Comparison of ENCODE assay signal across 9 mouse cellular contexts in the genomic region with DNA sequence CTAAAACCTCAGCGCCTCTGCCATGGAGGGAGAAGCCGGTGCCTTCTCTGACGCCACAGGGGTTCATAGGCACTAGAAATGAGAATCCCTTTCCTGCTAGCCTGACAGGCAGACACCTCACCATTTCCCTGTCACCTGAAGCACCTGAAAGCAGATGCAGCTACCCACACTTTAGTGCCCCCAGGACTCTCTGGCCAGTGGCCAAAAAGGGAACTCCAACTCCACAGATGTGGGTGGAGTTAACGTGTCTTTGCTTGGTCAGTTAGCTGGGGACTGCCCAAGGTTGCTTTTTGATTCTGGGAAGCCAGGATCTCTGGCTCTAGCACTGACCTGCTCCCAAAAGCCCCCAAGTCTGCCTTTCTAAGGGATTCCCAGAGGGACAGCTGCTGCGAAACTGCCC. TPM values are rescaled to one million over a fixed set of nuclear protein-coding genes. Genes with fewer than 3 reads are reported as not detected.
DNase-seq lines count a peak whose midpoint lies in the region; ATAC-seq and TF ChIP-seq lines count a peak whose summit lies in the region.
"Had no signal": no experiment of that assay in that cellular context is flagged by ENCODE, and none has a peak within 500 bp of the region (broad histone marks: within the 10 kb centered on the region; RNA-seq: fewer than 3 reads in every experiment).

No protein-coding gene starts in this region.

- H3K4me3 ChIP-seq in heart, embryonic 13.5 days: peak overlapping the region; percentile 69
- peak overlapping the region; percentile 13; the same call in 1 of the 2 replicates for H3K4me3 ChIP-seq in brown adipose tissue, adult 24 weeks (ENCODE audit: insufficient read depth, low read depth, low read length)
- H3K4me3 ChIP-seq in hindbrain, embryonic 11.5 days (ENCODE audit: low read depth, low read length): peak overlapping the region; percentile 71
- H3K4me3 ChIP-seq in liver, postnatal 0 days (ENCODE audit: low read depth, low read length): peak overlapping the region; percentile 77; the same call in 1 of the 2 replicates

- H3K27ac ChIP-seq in heart, embryonic 13.5 days (replicated peaks): peak overlapping the region; percentile 73
- peak overlapping the region; percentile 38; the same call in 1 of the 2 replicates for H3K27ac ChIP-seq in brown adipose tissue, adult 24 weeks (replicated peaks; ENCODE audit: low read depth, low read length)
- no peak overlapping the region for H3K27ac ChIP-seq in hindbrain, embryonic 11.5 days (ENCODE audit: low read depth, low read length)
- peak overlapping the region; percentile 44; the same call in 1 of the 2 replicates for H3K27ac ChIP-seq in liver, postnatal 0 days (ENCODE audit: low read depth)

- TF ChIP-seq CTCF in liver, postnatal 0 days (IDR thresholded peaks at IDR 0.05; ENCODE audit: low read depth): no peak

- no peak for DNase-seq in heart, adult 11 months
- DNase-seq in hindbrain, embryonic 11.5 days (ENCODE audit: low spot score): no peak
- DNase-seq in liver, postnatal 0 days: no peak
- DNase-seq in cerebellum, adult 11 months: no peak
- DNase-seq in gastrocnemius, postnatal 25 days: no peak
- no peak for DNase-seq in c-Kit-positive CD71-positive TER-119-positive erythroid progenitor cells, embryonic 14.5 days (ENCODE audit: low spot score)

- 57% methylated on average over 5 of the region's 5 CpGs for WGBS in heart, embryonic 13.5 days
- 60% methylated on average over 5 of the region's 5 CpGs for WGBS in hindbrain, embryonic 11.5 days
- WGBS in liver, postnatal 0 days (ENCODE audit: insufficient replicate concordance): 80% methylated on average over 5 of the region's 5 CpGs

- peaks cover 7% of the 10 kb centered on the region for H3K36me3 ChIP-seq in heart, embryonic 13.5 days
- H3K36me3 ChIP-seq in hindbrain, embryonic 11.5 days (ENCODE audit: control insufficient read depth, insufficient read depth, low read length): no peaks in the 10 kb centered on the region
- H3K36me3 ChIP-seq in liver, postnatal 0 days (replicated peaks; ENCODE audit: insufficient read depth, low read length): peaks cover 22% of the 10 kb centered on the region

- peak overlapping the region; percentile 79 for H3K4me2 ChIP-seq in heart, embryonic 13.5 days
- H3K4me2 ChIP-seq in hindbrain, embryonic 11.5 days (replicated peaks; ENCODE audit: low read depth, low read length): peak overlapping the region; percentile 62
- H3K4me2 ChIP-seq in liver, postnatal 0 days (ENCODE audit: low read depth, low read length): peak overlapping the region; percentile 80

- no peaks in the 10 kb centered on the region for H3K9me3 ChIP-seq in heart, embryonic 13.5 days
- no peaks in the 10 kb centered on the region for H3K9me3 ChIP-seq in hindbrain, embryonic 11.5 days (ENCODE audit: control insufficient read depth, low read length)
- no peaks in the 10 kb centered on the region for H3K9me3 ChIP-seq in liver, postnatal 0 days (ENCODE audit: low read length)

- peak overlapping the region; percentile 82 for H3K9ac ChIP-seq in heart, embryonic 13.5 days
- H3K9ac ChIP-seq in hindbrain, embryonic 11.5 days (ENCODE audit: low read depth, low read length): peak overlapping the region; percentile 83
- peak overlapping the region; percentile 36; the same call in 1 of the 2 replicates for H3K9ac ChIP-seq in liver, postnatal 0 days (replicated peaks)

- peaks cover 80% of the 10 kb centered on the region for H3K4me1 ChIP-seq in heart, embryonic 13.5 days
- H3K4me1 ChIP-seq in brown adipose tissue, adult 24 weeks (ENCODE audit: control insufficient read depth, insufficient read depth, insufficient read length, low read length): peaks cover 52% of the 10 kb centered on the region
- peaks cover 11% of the 10 kb centered on the region; the same call in 1 of the 2 replicates for H3K4me1 ChIP-seq in hindbrain, embryonic 11.5 days (replicated peaks; ENCODE audit: control insufficient read depth, insufficient read depth, low read length)
- H3K4me1 ChIP-seq in liver, postnatal 0 days (ENCODE audit: insufficient read depth): peaks cover 67% of the 10 kb centered on the region

- TF ChIP-seq EP300 in liver, postnatal 0 days (IDR thresholded peaks at IDR 0.05; ENCODE audit: low read depth): no peak

- no peak for ATAC-seq in heart, embryonic 13.5 days (ENCODE audit: extremely low read depth, insufficient number of reproducible peaks, low FRiP score, low TSS enrichment)
- no peak for ATAC-seq in hindbrain, embryonic 11.5 days (ENCODE audit: low FRiP score)
- no peak for ATAC-seq in liver, postnatal 0 days

- peaks cover 8% of the 10 kb centered on the region for H3K27me3 ChIP-seq in heart, embryonic 13.5 days (replicated peaks)
- no peaks in the 10 kb centered on the region; the same call in 1 of the 2 replicates for H3K27me3 ChIP-seq in hindbrain, embryonic 11.5 days (ENCODE audit: control insufficient read depth, insufficient read depth, low read length)
- no peaks in the 10 kb centered on the region for H3K27me3 ChIP-seq in liver, postnatal 0 days (ENCODE audit: insufficient read depth, low read length)

RNA-seq across cellular contexts. Expression of a gene that starts 2.5 kb away (rescaled TPM):
- polyA plus RNA-seq in heart, embryonic 13.5 days (2015; fragmentation: Nextera tagmentation; extraction: Ambion mirVana): 87.2 and 90.0 TPM in 2 replicates
- polyA plus RNA-seq in brown adipose tissue, adult 24 weeks (2012; ENCODE audit: insufficient read depth, insufficient read length, missing spikeins): 88.4 and 130 TPM in 2 replicates
- polyA plus RNA-seq in hindbrain, embryonic 11.5 days (2014; fragmentation: Nextera tagmentation; extraction: Ambion mirVana): 78.1 and 79.4 TPM in 2 replicates
- 65.4 and 71.2 TPM in 2 replicates for polyA plus RNA-seq in liver, postnatal 0 days (2015; fragmentation: Nextera tagmentation; extraction: Ambion mirVana)
- 10 to 100 TPM in 1 of 2 experiments, 1 to 10 TPM in 1; 8.6 to 10.5 TPM for total RNA-seq in gastrocnemius, postnatal 25 days (2021)

RNA-seq across cellular contexts. Expression of a gene that starts 11.1 kb away (rescaled TPM):
- polyA plus RNA-seq in heart, embryonic 13.5 days (2015; fragmentation: Nextera tagmentation; extraction: Ambion mirVana): not detected in 2 replicates
- polyA plus RNA-seq in brown adipose tissue, adult 24 weeks (2012; ENCODE audit: insufficient read depth, insufficient read length, missing spikeins): not detected in 2 replicates
- not detected in 2 replicates for polyA plus RNA-seq in hindbrain, embryonic 11.5 days (2014; fragmentation: Nextera tagmentation; extraction: Ambion mirVana)
- polyA plus RNA-seq in liver, postnatal 0 days (2015; fragmentation: Nextera tagmentation; extraction: Ambion mirVana): 0.43 TPM in 1 of 2 replicates, not detected in the other
- not detected for total RNA-seq in gastrocnemius, postnatal 25 days (2021)
- total RNA-seq: CH12.LX had no signal

RNA-seq across cellular contexts. Expression of a gene that starts 31.9 kb away (rescaled TPM):
- polyA plus RNA-seq in heart, embryonic 13.5 days (2015; fragmentation: Nextera tagmentation; extraction: Ambion mirVana): 15.3 and 16.9 TPM in 2 replicates
- 16.5 and 19.7 TPM in 2 replicates for polyA plus RNA-seq in brown adipose tissue, adult 24 weeks (2012; ENCODE audit: insufficient read depth, insufficient read length, missing spikeins)
- 15.8 and 20.2 TPM in 2 replicates for polyA plus RNA-seq in hindbrain, embryonic 11.5 days (2014; fragmentation: Nextera tagmentation; extraction: Ambion mirVana)
- polyA plus RNA-seq in liver, postnatal 0 days (2015; fragmentation: Nextera tagmentation; extraction: Ambion mirVana): 6.2 and 7.0 TPM in 2 replicates
- 10 to 100 TPM in 1 of 2 experiments, 1 to 10 TPM in 1; 9.0 to 10.7 TPM for total RNA-seq in gastrocnemius, postnatal 25 days (2021)

RNA-seq across cellular contexts. Expression of a gene that starts 32.0 kb away (rescaled TPM):
- 38.1 and 42.2 TPM in 2 replicates for polyA plus RNA-seq in heart, embryonic 13.5 days (2015; fragmentation: Nextera tagmentation; extraction: Ambion mirVana)
- polyA plus RNA-seq in brown adipose tissue, adult 24 weeks (2012; ENCODE audit: insufficient read depth, insufficient read length, missing spikeins): 61.6 and 62.0 TPM in 2 replicates
- polyA plus RNA-seq in hindbrain, embryonic 11.5 days (2014; fragmentation: Nextera tagmentation; extraction: Ambion mirVana): 40.3 and 43.3 TPM in 2 replicates
- polyA plus RNA-seq in liver, postnatal 0 days (2015; fragmentation: Nextera tagmentation; extraction: Ambion mirVana): 37.2 and 38.0 TPM in 2 replicates
- total RNA-seq in gastrocnemius, postnatal 25 days (2021): 10 to 100 TPM; 20.3 to 20.6 TPM

Comparison
In these comparisons a context has a peak if more than half of its experiments do, and no peak if none do; other contexts are left out.
1. H3K4me3 ChIP-seq: peak in every context shown above with its lines; median percentile 77 in liver, postnatal 0 days; 71 in hindbrain, embryonic 11.5 days; 69 in heart, embryonic 13.5 days; 13 in brown adipose tissue, adult 24 weeks.